Mouse (Mus musculus) heart, adult 2 months (tissue): ENCODE results near the gene Arfgef3. TPM values are rescaled to one million over a fixed set of nuclear protein-coding genes. Genes with fewer than 3 reads are reported as not detected.

ENCODE experiments used
- DNase-seq, 2 experiments: peaks; one replicate each; pipeline ENCODE4 v3.0.0; 2021
- H3K27ac ChIP-seq: fragments of 200-600 bp; 2 replicates; pipeline ENCODE4 v1.8.1; 2022
- H3K27me3 ChIP-seq: fragments of 200-500 bp; 2 replicates; pipeline ENCODE4 v1.6.1; 2012; ENCODE audit warnings: mild to moderate bottlenecking, low read length, inconsistent platforms, mixed read lengths; ENCODE audit not compliant: control insufficient read depth, insufficient read depth
- H3K36me3 ChIP-seq: fragments of 200-500 bp; 2 replicates; pipeline ENCODE4 v1.6.1; 2012; ENCODE audit warnings: low read length, inconsistent platforms; ENCODE audit not compliant: control insufficient read depth, insufficient read depth
- H3K4me1 ChIP-seq: fragments of 200-500 bp; 2 replicates; pipeline ENCODE4 v1.6.1; 2011; ENCODE audit warnings: low read length; ENCODE audit not compliant: control insufficient read depth, insufficient read depth
- H3K4me3 ChIP-seq: fragments of 200-600 bp; 2 replicates; pipeline ENCODE4 v1.8.1; 2022
- H3K79me2 ChIP-seq: fragments of 200-500 bp; replicated peaks from 2 replicates; pipeline ENCODE4 v1.6.1; 2012; ENCODE audit warnings: mild to moderate bottlenecking, inconsistent platforms, low read length, moderate library complexity, mixed read lengths; ENCODE audit not compliant: control insufficient read depth, insufficient read depth
- H3K9ac ChIP-seq: fragments of 200-500 bp; 2 replicates; pipeline ENCODE4 v1.6.1; 2012; ENCODE audit warnings: low read depth, mild to moderate bottlenecking, control low read depth, inconsistent platforms, low read length, mixed read lengths
- CTCF ChIP-seq: fragments of 200-600 bp; IDR thresholded peaks from 2 replicates; pipeline ENCODE4 v1.8.1; 2022; ENCODE audit warnings: antibody characterized with exemption, mild to moderate bottlenecking, moderate library complexity
- EP300 ChIP-seq: fragments of 200-500 bp; IDR thresholded peaks from 2 replicates; pipeline ENCODE4 v1.6.1; 2011; ENCODE audit warnings: low read depth, low read length, control low read depth; ENCODE audit not compliant: insufficient read depth
- POLR2A ChIP-seq: fragments of 200-500 bp; IDR thresholded peaks from 2 replicates; pipeline ENCODE4 v1.6.1; 2011; ENCODE audit warnings: mild to moderate bottlenecking, low read depth, low read length, control low read depth; ENCODE audit not compliant: insufficient read depth
- WGBS: fragments of 180-500 bp; shearing (Covaris S2); methylation state at CpG from one replicate; pipeline ENCODE4 v1.1.7; 2018; 5-methylcytosine and 5-hydroxymethylcytosine counted together
- intact Hi-C: fragments of 180-260 bp; cut with DNase I; formaldehyde crosslinking; loops from one replicate; pipeline ENCODE4 v1.15.1; 2025
- polyA plus RNA-seq: library from polyadenylated mRNA; depleted of rRNA; stranded (reverse); fragments of >200 nt; gene quantifications from 2 replicates; pipeline ENCODE4 v1.2.3, GENCODE M21; 2012; rRNA removed
- total RNA-seq, 2 experiments: library from RNA; stranded (reverse); gene quantifications; 2 replicates each; pipeline ENCODE4 v1.2.3; 2021

Arfgef3 gene
- total and polyA plus RNA-seq, 3 experiments: 0.12 to 0.20 (median 0.18) TPM

DNA sequence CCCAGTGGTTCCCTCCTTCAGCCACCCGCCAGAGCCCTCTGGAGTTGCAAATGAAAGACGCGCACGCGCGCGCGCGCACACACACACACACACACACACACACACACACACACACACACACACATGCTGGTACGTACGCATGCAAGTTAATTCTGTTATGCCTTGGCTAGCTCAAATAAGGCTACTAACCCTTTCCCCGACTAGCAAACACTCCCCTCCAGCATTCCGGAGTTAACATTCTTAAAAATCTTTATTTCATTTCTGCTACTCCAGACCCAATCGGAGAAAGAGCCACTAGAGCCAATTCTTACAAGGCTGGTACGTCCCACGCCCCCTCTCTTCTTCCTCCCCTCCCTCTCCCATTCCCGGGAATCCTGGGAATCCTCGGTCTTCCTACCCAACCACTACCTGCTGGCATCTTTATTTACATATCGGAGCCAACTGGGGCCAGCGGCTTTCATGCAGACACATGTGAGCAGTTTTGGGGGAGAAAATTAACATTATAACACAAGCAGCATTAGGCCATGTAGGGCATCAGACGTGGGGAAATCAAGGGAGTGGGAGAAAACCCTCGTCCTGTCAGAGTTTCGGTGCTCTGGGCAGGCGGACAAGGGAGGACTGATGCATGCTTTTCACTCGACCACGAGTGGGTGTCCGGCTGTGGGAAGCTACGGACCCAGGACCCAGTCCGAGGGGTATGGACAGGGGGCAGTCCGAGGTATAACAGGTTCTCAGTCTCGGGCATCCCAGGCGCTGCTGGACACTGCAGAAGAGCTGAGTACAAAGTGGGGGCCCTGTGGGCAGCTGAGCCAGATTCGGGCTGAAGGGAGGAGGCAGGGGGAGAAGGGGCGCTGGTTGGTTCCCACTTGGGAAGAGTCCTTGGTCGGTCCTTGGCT lies 194.2 kb downstream of the Arfgef3 start:
- WGBS: 10% methylated on average over 35 of the region's 35 CpGs
- H3K9ac ChIP-seq: no peak overlapping the region
- TF ChIP-seq POLR2A: no peak
- TF ChIP-seq EP300: no peak
- TF ChIP-seq CTCF: no peak

DNA sequence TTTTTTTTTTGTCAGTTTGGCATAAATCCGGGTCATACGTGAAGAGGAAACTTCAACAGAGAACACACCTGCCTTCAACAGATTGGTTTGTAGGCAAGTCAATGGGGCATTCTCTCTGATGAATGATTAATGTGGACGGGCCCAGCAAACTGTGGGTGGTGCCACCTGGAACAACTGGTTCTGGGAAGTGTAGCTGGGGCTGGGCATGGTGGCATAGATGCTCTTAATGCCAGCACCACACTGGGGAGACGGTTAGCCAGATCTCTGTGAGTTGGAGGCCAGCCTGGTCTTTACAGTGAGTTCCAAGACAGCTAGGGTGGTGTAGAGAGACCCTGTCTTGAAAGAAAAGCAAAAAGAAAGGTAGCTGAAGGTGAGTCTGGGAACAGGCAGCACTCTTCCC lies 196.4 kb downstream of the Arfgef3 start:
- TF ChIP-seq EP300 (no peak), CTCF (no peak), POLR2A (no peak)
- no peak overlapping the region for H3K27ac ChIP-seq
- DNase-seq: no peak
- no peaks in the 10 kb centered on the region for H3K36me3 ChIP-seq
- H3K4me3 ChIP-seq: no peak overlapping the region
- H3K9ac ChIP-seq: no peak overlapping the region
- no peaks in the 10 kb centered on the region for H3K79me2 ChIP-seq
- peaks cover 2% of the 10 kb centered on the region; the same call in 1 of the 2 replicates for H3K4me1 ChIP-seq
- H3K27me3 ChIP-seq: no peaks in the 10 kb centered on the region
- WGBS: 87% methylated on average over 4 of the region's 4 CpGs
- intact Hi-C loops: no loop called here

More for the DNA sequence above, 194.2 kb downstream of the Arfgef3 start:
- Histone ChIP-seq H3K27me3 (no peaks in the 10 kb centered on the region), H3K79me2 (no peaks in the 10 kb centered on the region), H3K36me3 (no peaks in the 10 kb centered on the region), H3K4me3 (no peak overlapping the region), H3K4me1 (peaks cover 2% of the 10 kb centered on the region; the same call in 1 of the 2 replicates), H3K27ac (no peak overlapping the region)
- DNase-seq: no peak
- intact Hi-C loops: no loop called here

DNA sequence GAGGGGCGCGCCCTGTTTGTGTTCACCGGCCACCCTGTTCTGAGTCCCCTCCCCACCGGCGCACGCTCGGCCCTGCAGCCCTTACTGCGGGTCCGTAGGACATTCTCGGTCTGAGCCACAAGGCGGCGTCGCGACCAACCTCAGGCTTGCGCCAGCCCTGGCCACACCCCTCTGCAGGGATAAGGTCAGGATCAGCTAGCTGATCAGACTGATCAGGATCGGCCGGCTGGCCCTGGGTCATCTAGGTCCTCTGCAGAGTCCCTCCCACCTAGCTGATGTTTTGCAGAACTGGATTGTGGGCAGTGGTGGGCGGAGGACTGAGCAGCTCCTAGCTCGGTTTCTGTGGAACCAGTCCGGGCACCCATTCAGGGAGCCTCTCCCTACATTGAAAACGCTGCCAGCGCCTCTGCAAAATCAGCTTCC lies 197.9 kb downstream of the Arfgef3 start, which contains the start of gene Hebp2:
Hebp2 (minus strand) TSS at position 264 of the 423 bp plus-strand sequence.
- peak within 1 kb of the TSS; percentile 65 for H3K4me3 ChIP-seq
- no peaks in the 10 kb centered on the region for H3K36me3 ChIP-seq
- peaks cover 2% of the 10 kb centered on the region; the same call in 1 of the 2 replicates for H3K4me1 ChIP-seq
- no peaks in the 10 kb centered on the region for H3K79me2 ChIP-seq
- TF ChIP-seq CTCF: peak; percentile 75
- no peak for TF ChIP-seq POLR2A
- H3K27ac ChIP-seq: no peak within 1 kb of the TSS
- peak; percentile 60 to 71 for DNase-seq
- peak within 1 kb of the TSS; percentile 30 for H3K9ac ChIP-seq
- under 1% methylated on average over 22 of the region's 22 CpGs for WGBS
- H3K27me3 ChIP-seq: no peaks in the 10 kb centered on the region
- intact Hi-C loops: no loop called here

DNA sequence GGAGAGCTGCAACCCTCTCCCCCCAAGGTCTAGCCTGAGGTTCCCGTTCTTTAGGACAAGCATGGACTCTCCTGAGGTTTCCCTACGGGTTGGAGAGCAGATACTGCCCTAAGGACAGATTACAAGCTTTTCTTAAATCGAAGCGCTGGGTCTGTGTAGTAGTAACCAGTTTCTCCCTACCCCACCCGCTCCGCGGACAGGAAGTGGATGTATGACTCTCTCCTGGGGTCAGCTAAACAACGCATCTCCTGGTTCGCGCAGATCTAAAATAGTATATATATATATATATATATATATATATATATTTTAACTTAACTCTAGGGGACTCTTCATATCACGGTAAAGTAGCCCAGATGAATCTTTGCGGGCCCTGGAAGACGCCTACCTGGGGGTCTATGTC lies 198.4 kb downstream of the Arfgef3 start:
- intact Hi-C loops: no loop called here
- DNase-seq: no peak
- Histone ChIP-seq H3K27ac (no peak overlapping the region), H3K27me3 (no peaks in the 10 kb centered on the region), H3K4me1 (peaks cover 2% of the 10 kb centered on the region; the same call in 1 of the 2 replicates), H3K79me2 (no peaks in the 10 kb centered on the region), H3K4me3 (peak overlapping the region; percentile 65), H3K36me3 (no peaks in the 10 kb centered on the region), H3K9ac (peak overlapping the region; percentile 30; the same call in 1 of the 2 replicates)
- TF ChIP-seq POLR2A: no peak
- no peak for TF ChIP-seq EP300
- TF ChIP-seq CTCF: no peak
- 7% methylated on average over 13 of the region's 13 CpGs for WGBS

DNA sequence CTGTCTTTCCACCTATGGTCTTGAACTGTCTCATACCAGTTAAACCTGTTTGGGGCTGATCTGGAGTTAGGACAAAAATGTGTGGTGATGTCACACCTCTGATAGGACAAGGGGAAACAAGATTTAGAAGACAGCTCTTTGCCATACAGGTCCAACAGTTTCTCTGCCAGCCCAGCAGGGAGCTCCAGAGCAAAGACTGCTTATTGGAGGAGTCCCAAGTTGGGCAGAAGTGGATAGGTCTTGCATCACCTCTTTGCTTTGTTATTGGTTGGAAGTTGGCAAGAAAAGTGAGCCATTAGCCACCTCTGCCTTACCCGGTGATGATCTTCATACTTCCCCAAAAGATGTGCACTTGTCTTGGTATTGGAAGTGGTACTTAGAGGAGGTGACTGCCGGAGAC lies 206.9 kb downstream of the Arfgef3 start:
- Histone ChIP-seq H3K36me3 (no peaks in the 10 kb centered on the region), H3K27ac (no peak overlapping the region), H3K4me3 (no peak overlapping the region), H3K4me1 (no peaks in the 10 kb centered on the region), H3K27me3 (no peaks in the 10 kb centered on the region), H3K79me2 (no peaks in the 10 kb centered on the region), H3K9ac (no peak overlapping the region)
- DNase-seq: no peak
- TF ChIP-seq POLR2A (no peak), EP300 (no peak), CTCF (no peak)
- intact Hi-C loops: no loop called here
- 85% methylated on average over 2 of the region's 2 CpGs for WGBS

DNA sequence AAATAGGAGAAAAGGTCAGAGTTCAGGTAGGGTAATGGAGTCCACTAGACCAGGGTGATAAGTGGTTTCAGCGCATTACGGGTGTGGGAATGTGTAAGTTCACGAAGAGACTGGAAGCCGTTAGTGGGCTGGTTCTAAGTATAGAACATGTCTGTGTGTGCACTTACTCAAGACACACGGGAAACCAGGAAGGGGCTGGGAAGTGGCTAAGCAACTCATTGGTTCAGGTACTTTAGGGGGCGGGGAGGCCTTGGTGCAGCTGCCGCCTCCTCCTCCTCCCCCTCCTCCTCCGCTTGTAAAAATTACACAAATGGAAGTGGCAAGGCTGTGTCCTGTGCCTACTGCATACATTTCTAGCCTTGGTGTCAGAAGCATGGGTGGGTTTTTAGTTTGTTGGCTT lies 211.5 kb downstream of the Arfgef3 start:
- TF ChIP-seq EP300: no peak
- no peak for TF ChIP-seq POLR2A
- no peak for TF ChIP-seq CTCF
- 72% methylated on average over 8 of the region's 8 CpGs for WGBS
- H3K27ac ChIP-seq: no peak overlapping the region
- H3K79me2 ChIP-seq: no peaks in the 10 kb centered on the region
- H3K27me3 ChIP-seq: no peaks in the 10 kb centered on the region
- H3K4me1 ChIP-seq: no peaks in the 10 kb centered on the region
- H3K4me3 ChIP-seq: no peak overlapping the region
- intact Hi-C loops: no loop called here
- no peak for DNase-seq
- no peak overlapping the region for H3K9ac ChIP-seq
- no peaks in the 10 kb centered on the region; the same call in 1 of the 2 replicates for H3K36me3 ChIP-seq

Other genes with a start within 250 kb of the Arfgef3 start
- gene Hebp2, start 197.9 kb downstream of the Arfgef3 start, total RNA-seq: under 1 TPM; 0.50 to 0.75 TPM
- 0.49 and 0.76 TPM in 2 replicates for gene Hebp2, start 197.9 kb downstream of the Arfgef3 start, polyA plus RNA-seq
- not detected for gene Gm4922, start 42.8 kb upstream of the Arfgef3 start, total RNA-seq
- gene Gm4922, start 42.8 kb upstream of the Arfgef3 start, polyA plus RNA-seq: 0.06 TPM in 1 of 2 replicates, not detected in the other
- 100 to 1,000 TPM in 1 of 2 experiments, 10 to 100 TPM in 1; 86.1 to 105 TPM for gene Perp, start 101.1 kb upstream of the Arfgef3 start, total RNA-seq
- gene Perp, start 101.1 kb upstream of the Arfgef3 start, polyA plus RNA-seq: 137 and 153 TPM in 2 replicates